Mouse (Mus musculus): ENCODE measurements around the gene Bach1. TPM values are rescaled to one million over a fixed set of nuclear protein-coding genes. Genes with fewer than 3 reads are reported as not detected.

Gene Bach1
- polyA plus RNA-seq (2015; fragmentation: Nextera tagmentation; extraction: Ambion mirVana), result 8.2 and 8.7 TPM in 2 replicates

GRCm38 (mm10) chr16:87698692-87699305 lies at the start of gene Bach1:
Gene Bach1 (plus strand): TSS chr16:87698945.

Other genes starting within 250 kb of the Bach1 start
- gene Usp16, start 244.2 kb upstream of the Bach1 start, polyA plus RNA-seq (2015; fragmentation: Nextera tagmentation; extraction: Ambion mirVana), result 36.3 and 43.1 TPM in 2 replicates
- 172 and 246 TPM in 2 replicates for gene Cct8, start 203.1 kb upstream of the Bach1 start, polyA plus RNA-seq (2015; fragmentation: Nextera tagmentation; extraction: Ambion mirVana)
- 0.24 and 0.32 TPM in 2 replicates for gene Map3k7cl, start 145.6 kb upstream of the Bach1 start, polyA plus RNA-seq (2015; fragmentation: Nextera tagmentation; extraction: Ambion mirVana)

Measured in adrenal gland, postnatal 0 days (tissue).